Mouse (Mus musculus): ENCODE measurements around the gene Pgghg. TPM values are rescaled to one million over a fixed set of nuclear protein-coding genes. Genes with fewer than 3 reads are reported as not detected.
"Not testable (repeated sequence)": the region's sequence is repeated elsewhere in the genome, so short reads cannot be mapped to it uniquely, and the experiment has no call there.

Pgghg gene
- polyA plus RNA-seq, 1 experiment = 8.0 TPM

DNA sequence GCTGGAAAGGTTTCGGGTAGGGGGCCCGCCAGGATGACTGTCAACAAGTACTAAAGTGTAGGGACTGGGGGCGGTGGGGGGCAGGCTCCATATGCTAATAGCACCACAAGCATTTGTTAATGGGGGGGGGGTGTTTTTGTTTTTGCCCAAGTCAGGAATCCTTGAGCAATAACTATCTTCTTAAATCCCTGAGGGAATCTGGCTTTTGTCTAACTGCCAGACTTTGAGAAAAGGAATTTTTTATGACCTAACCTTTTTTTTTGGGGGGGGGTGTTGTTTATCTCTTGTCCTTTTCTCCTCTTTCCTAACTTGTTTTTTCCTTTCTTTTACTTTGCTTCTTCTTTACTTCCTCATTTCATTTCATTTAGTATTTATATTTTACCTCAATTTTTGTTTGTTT lies 34.3 kb downstream of the Pgghg start:
- no peak for TF ChIP-seq POLR2A (IDR thresholded peaks at IDR 0.05; ENCODE audit: extremely low read depth, insufficient read depth, low read length)
- TF ChIP-seq CTCF (IDR thresholded peaks at IDR 0.05; ENCODE audit: extremely low read depth, insufficient read depth, low read length) = no peak
- H3K27ac ChIP-seq (ENCODE audit: insufficient read depth, low read length) = no peak overlapping the region
- H3K4me3 ChIP-seq (ENCODE audit: insufficient read depth, low read length) = no peak overlapping the region
- no peaks in the 10 kb centered on the region for H3K4me1 ChIP-seq (ENCODE audit: control insufficient read depth, insufficient read depth, low read length)

DNA sequence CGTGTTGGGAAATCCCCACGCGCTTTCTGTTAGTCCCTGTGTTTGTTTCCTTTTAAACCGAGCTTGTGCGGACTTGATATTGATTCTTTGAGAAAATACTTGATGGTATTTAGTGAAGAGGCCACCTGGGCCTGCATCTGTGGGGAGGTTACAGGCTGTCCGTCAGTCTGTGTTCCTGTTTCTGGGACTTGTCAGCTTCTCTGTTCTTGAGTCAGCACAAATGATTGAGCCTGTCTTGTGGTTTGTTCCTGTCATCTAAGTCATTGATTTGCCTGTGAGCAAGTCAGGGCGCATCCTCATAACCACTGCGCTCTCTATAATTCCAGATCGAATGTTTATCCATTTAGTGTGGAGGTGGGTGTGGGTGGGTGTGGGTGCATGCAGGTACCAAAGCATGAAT lies 35.5 kb downstream of the Pgghg start:
- not testable (repeated sequence) for H3K4me3 ChIP-seq (ENCODE audit: insufficient read depth, low read length); H3K27ac ChIP-seq (ENCODE audit: insufficient read depth, low read length); H3K4me1 ChIP-seq (ENCODE audit: control insufficient read depth, insufficient read depth, low read length)

DNA sequence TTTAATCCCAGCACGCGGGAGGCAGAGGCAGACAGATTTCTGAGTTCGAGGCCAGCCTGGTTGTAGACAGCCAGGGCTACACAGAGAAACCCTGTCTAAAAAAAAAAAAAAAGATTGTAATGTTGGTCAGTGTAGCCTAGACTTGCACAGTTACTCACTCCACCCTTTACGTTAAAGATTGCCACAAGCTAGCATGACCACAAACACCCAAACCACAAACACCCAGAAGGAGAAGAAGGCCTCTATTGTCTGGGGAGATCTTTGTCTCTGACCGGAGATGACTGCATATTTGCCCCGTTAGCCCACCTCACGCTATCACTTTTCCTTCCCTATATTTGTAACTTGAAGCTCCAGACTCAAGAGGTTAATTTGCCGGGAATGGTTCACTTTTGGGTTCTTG lies 40.5 kb downstream of the Pgghg start:
- Histone ChIP-seq H3K27ac (ENCODE audit: insufficient read depth, low read length) (no peak overlapping the region), H3K4me1 (ENCODE audit: control insufficient read depth, insufficient read depth, low read length) (no peaks in the 10 kb centered on the region), H3K4me3 (ENCODE audit: insufficient read depth, low read length) (no peak overlapping the region)
- TF ChIP-seq CTCF (IDR thresholded peaks at IDR 0.05; ENCODE audit: extremely low read depth, insufficient read depth, low read length) (no peak), POLR2A (IDR thresholded peaks at IDR 0.05; ENCODE audit: extremely low read depth, insufficient read depth, low read length) (no peak)

DNA sequence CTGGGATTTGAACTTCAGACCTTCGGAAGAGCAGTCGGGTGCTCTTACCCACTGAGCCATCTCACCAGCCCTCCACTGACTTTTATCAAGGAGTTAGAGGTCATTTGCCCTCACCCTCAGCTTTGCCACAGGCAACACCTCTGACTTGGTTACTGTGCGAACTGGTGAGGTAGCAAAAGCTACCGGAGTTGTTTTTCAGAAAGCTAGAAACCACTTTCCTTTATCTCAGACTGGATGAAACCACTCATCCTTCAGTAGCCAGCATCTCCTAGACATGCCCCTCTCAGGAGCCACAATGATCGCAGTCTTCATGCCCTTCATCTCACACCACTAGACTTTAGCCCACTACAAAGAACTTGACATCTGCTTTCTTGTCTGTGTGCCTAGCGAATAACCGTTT lies 41.8 kb downstream of the Pgghg start:
- TF ChIP-seq CTCF (IDR thresholded peaks at IDR 0.05; ENCODE audit: extremely low read depth, insufficient read depth, low read length) (no peak), POLR2A (IDR thresholded peaks at IDR 0.05; ENCODE audit: extremely low read depth, insufficient read depth, low read length) (no peak)
- no peaks in the 10 kb centered on the region for H3K4me1 ChIP-seq (ENCODE audit: control insufficient read depth, insufficient read depth, low read length)
- H3K4me3 ChIP-seq (ENCODE audit: insufficient read depth, low read length) = no peak overlapping the region

DNA sequence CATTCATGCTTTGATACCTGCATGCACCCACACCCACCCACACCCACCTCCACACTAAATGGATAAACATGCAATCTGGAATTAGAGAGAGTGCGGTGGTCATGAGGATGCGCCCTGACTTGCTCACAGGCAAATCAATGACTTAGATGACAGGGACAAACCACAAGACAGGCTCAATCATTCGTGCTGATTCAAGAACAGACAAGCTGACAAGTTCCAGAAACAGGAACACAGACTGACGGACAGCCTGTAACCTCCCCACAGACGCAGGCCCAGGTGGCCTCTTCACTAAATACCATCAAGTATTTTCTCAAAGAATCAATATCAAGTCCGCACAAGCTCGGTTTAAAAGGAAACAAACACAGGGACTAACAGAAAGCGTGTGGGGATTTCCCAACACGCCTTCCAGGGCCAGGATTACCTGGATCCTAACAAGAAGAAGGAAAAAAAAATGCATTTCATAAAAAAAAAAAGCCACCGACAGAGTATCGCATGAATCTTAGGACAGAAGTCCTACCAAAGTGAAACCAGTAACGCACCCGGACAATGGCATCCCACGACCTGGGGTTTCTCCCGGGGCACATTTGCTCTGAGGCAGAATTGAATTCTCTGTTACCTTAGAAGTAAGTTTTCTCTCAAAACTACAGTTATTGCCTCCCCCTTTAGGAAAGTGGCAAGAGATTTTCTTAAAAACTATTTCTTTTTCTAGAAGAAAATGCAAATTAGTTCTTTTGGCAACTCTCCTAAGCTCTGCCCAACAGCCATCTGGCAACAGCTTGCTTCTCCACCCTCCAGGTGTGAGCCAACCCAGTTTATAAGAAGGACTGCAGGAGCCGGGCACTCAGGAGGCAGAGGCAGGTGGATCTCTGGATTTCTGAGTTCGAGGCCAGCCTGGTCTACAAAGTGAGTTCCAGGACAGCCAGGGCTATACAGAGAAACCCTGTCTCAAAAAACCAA lies 46.3 kb downstream of the Pgghg start:
- TF ChIP-seq POLR2A (IDR thresholded peaks at IDR 0.05; ENCODE audit: extremely low read depth, insufficient read depth, low read length) (no peak), CTCF (IDR thresholded peaks at IDR 0.05; ENCODE audit: extremely low read depth, insufficient read depth, low read length) (no peak)
- H3K4me1 ChIP-seq (ENCODE audit: control insufficient read depth, insufficient read depth, low read length) = no peaks in the 10 kb centered on the region
- H3K4me3 ChIP-seq (ENCODE audit: insufficient read depth, low read length) = no peak overlapping the region
- no peak overlapping the region for H3K27ac ChIP-seq (ENCODE audit: insufficient read depth, low read length)

More for the DNA sequence above, 41.8 kb downstream of the Pgghg start:
- H3K27ac ChIP-seq (ENCODE audit: insufficient read depth, low read length) = no peak overlapping the region

DNA sequence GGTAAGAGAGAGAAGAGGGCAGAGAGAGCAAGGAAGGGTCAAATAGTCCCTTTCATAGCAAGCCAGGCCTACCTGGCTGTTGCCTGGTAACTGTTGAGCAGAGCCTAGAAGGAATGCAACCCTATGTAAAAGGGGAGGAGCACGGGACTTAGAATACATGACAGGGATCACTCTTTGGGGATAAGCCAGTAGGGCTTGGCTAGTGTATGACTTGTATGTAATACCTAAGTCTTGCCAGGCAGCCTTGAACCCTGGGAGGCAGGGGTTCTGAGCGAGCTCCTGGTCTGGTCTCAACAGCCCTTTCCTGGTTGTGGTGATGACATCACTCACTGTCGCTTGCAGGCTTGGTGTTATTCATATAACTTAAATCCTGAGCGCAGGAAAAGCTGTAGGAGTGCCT lies 47.8 kb downstream of the Pgghg start:
- H3K4me3 ChIP-seq (ENCODE audit: insufficient read depth, low read length) = no peak overlapping the region

DNA sequence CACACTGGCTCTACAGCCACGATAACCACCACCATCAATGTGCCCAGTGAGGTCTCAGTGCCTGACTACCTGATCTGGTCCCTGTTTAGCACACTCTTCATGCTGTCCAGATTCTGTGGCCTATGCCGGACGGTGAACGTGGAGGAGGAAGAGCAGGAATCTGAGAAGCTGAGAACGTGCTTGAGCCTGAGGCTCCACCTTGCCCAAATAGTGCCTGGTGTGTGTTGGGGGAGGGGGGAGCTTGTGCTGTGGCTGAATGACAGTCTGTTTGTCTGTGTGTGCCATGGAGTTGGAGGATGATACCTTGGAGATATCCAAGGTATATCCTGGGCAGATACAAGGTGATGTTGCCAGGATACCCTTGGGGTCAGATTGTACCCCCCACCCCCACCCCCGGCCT lies 49.0 kb downstream of the Pgghg start:
- TF ChIP-seq CTCF (IDR thresholded peaks at IDR 0.05; ENCODE audit: extremely low read depth, insufficient read depth, low read length) (no peak), POLR2A (IDR thresholded peaks at IDR 0.05; ENCODE audit: extremely low read depth, insufficient read depth, low read length) (no peak)
- H3K27ac ChIP-seq (ENCODE audit: insufficient read depth, low read length) = no peak overlapping the region
- H3K4me3 ChIP-seq (ENCODE audit: insufficient read depth, low read length) = no peak overlapping the region

More for the DNA sequence above, 47.8 kb downstream of the Pgghg start:
- Histone ChIP-seq H3K27ac (ENCODE audit: insufficient read depth, low read length) (no peak overlapping the region), H3K4me1 (ENCODE audit: control insufficient read depth, insufficient read depth, low read length) (no peaks in the 10 kb centered on the region)
- TF ChIP-seq POLR2A (IDR thresholded peaks at IDR 0.05; ENCODE audit: extremely low read depth, insufficient read depth, low read length) (no peak), CTCF (IDR thresholded peaks at IDR 0.05; ENCODE audit: extremely low read depth, insufficient read depth, low read length) (no peak)

DNA sequence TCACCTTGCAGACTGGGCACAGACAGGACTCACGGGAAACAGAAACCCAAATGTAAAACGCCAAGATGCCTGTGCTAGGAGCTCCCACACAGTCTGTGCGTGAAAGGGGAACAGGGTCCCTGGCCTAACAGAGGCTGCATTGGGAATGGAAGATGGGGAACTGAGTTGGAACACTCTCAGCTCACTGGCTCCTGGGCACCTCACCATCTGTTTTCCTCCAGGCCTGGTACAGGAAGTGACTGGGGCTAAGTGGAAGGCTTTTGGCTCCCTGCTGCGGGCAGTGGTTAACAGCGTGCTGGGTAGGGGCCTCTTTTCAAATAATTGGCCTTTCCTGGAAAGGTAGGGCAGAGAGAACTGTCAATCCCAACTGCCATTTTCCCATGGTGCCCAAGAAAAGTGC lies 49.4 kb downstream of the Pgghg start:
- H3K27ac ChIP-seq (ENCODE audit: insufficient read depth, low read length) = no peak overlapping the region
- no peak overlapping the region for H3K4me3 ChIP-seq (ENCODE audit: insufficient read depth, low read length)
- no peaks in the 10 kb centered on the region for H3K4me1 ChIP-seq (ENCODE audit: control insufficient read depth, insufficient read depth, low read length)
- TF ChIP-seq CTCF (IDR thresholded peaks at IDR 0.05; ENCODE audit: extremely low read depth, insufficient read depth, low read length) = no peak
- no peak for TF ChIP-seq POLR2A (IDR thresholded peaks at IDR 0.05; ENCODE audit: extremely low read depth, insufficient read depth, low read length)

More for the DNA sequence above, 49.0 kb downstream of the Pgghg start:
- H3K4me1 ChIP-seq (ENCODE audit: control insufficient read depth, insufficient read depth, low read length) = no peaks in the 10 kb centered on the region

DNA sequence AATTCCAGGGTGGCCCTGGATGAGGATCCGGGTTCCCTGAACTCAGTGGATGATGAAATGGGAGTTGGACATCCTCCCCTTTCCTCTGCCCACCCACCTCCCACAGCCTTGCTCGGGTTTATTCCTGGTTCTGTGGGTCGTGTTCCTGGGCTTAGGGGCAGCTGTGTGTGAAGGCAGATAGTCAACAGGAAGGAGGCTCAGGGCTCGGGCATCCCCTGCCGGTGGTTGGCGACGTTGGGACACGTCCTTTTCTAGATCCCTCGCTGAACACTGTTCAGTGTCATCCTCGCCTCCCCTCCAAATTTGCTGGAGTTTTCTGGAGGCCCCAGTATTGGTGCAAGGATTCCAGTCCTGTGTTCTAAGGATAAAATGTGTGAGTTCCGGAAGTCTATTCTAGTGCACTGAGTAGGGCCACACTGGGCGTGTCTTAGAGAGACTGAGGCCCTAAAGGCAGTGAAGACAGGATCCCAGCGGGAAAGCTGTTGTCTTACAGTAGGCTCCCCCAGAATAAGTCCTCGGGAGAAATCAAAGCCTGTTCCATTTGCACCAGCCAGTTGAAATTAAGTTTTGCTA lies 50.0 kb downstream of the Pgghg start:
- no peak for TF ChIP-seq POLR2A (IDR thresholded peaks at IDR 0.05; ENCODE audit: extremely low read depth, insufficient read depth, low read length)
- no peak for TF ChIP-seq CTCF (IDR thresholded peaks at IDR 0.05; ENCODE audit: extremely low read depth, insufficient read depth, low read length)
- Histone ChIP-seq H3K27ac (ENCODE audit: insufficient read depth, low read length) (no peak overlapping the region), H3K4me1 (ENCODE audit: control insufficient read depth, insufficient read depth, low read length) (no peaks in the 10 kb centered on the region), H3K4me3 (ENCODE audit: insufficient read depth, low read length) (no peak overlapping the region)

Other genes starting within 250 kb of the Pgghg start
- not detected in 2 replicates for gene Olfr541, start 244.1 kb upstream of the Pgghg start, polyA plus RNA-seq (2012; rRNA removed)
- 0.15 and 0.23 TPM in 2 replicates for gene Cyp2e1, start 177.7 kb upstream of the Pgghg start, polyA plus RNA-seq (2012; rRNA removed)
- 0.74 and 1.0 TPM in 2 replicates for gene Syce1, start 153.5 kb upstream of the Pgghg start, polyA plus RNA-seq (2012; rRNA removed)
- gene Zfp941, start 119.2 kb upstream of the Pgghg start, polyA plus RNA-seq (2012; rRNA removed) = 17.5 and 21.4 TPM in 2 replicates
- 3.4 and 4.1 TPM in 2 replicates for gene Urah, start 106.4 kb upstream of the Pgghg start, polyA plus RNA-seq (2012; rRNA removed)
- not detected in 2 replicates for gene Scgb1c1, start 95.8 kb upstream of the Pgghg start, polyA plus RNA-seq (2012; rRNA removed)
- gene Odf3, start 93.6 kb upstream of the Pgghg start, polyA plus RNA-seq (2012; rRNA removed) = 0.32 and 0.46 TPM in 2 replicates
- 0.19 and 0.46 TPM in 2 replicates for gene Gm45785, start 85.1 kb upstream of the Pgghg start, polyA plus RNA-seq (2012; rRNA removed)
- gene Ric8a, start 84.4 kb upstream of the Pgghg start, polyA plus RNA-seq (2012; rRNA removed) = 79.5 and 89.3 TPM in 2 replicates
- gene Bet1l, start 83.8 kb upstream of the Pgghg start, polyA plus RNA-seq (2012; rRNA removed) = 34.3 and 38.3 TPM in 2 replicates
- gene Psmd13, start 59.4 kb upstream of the Pgghg start, polyA plus RNA-seq (2012; rRNA removed) = 96.6 and 103 TPM in 2 replicates
- 153 and 158 TPM in 2 replicates for gene Sirt3, start 59.1 kb upstream of the Pgghg start, polyA plus RNA-seq (2012; rRNA removed)
- 1.2 and 1.3 TPM in 2 replicates for gene Cox8b, start 40.9 kb upstream of the Pgghg start, polyA plus RNA-seq (2012; rRNA removed)
- gene Nlrp6, start 20.5 kb upstream of the Pgghg start, polyA plus RNA-seq (2012; rRNA removed) = 0.44 and 0.54 TPM in 2 replicates
- 0.15 TPM in 1 of 2 replicates, not detected in the other for gene Ifitm5, start 8.9 kb downstream of the Pgghg start, polyA plus RNA-seq (2012; rRNA removed)
- gene Gm45717, start 14.5 kb downstream of the Pgghg start, polyA plus RNA-seq (2012; rRNA removed) = not detected in 2 replicates
- gene Ifitm2, start 14.6 kb downstream of the Pgghg start, polyA plus RNA-seq (2012; rRNA removed) = 47.7 and 48.0 TPM in 2 replicates
- gene Ifitm1, start 25.8 kb downstream of the Pgghg start, polyA plus RNA-seq (2012; rRNA removed) = 22.0 and 28.5 TPM in 2 replicates
- 50.4 and 59.6 TPM in 2 replicates for gene Ifitm3, start 69.4 kb downstream of the Pgghg start, polyA plus RNA-seq (2012; rRNA removed)
- 0.74 and 1.3 TPM in 2 replicates for gene Ifitm6, start 76.5 kb downstream of the Pgghg start, polyA plus RNA-seq (2012; rRNA removed)
- gene Gm17387, start 87.7 kb downstream of the Pgghg start, polyA plus RNA-seq (2012; rRNA removed) = not detected in 2 replicates
- 109 and 125 TPM in 2 replicates for gene B4galnt4, start 119.7 kb downstream of the Pgghg start, polyA plus RNA-seq (2012; rRNA removed)
- gene Pkp3, start 136.8 kb downstream of the Pgghg start, polyA plus RNA-seq (2012; rRNA removed) = 0.06 and 0.15 TPM in 2 replicates
- 4.0 and 4.3 TPM in 2 replicates for gene Sigirr, start 159.2 kb downstream of the Pgghg start, polyA plus RNA-seq (2012; rRNA removed)
- gene Ano9, start 176.4 kb downstream of the Pgghg start, polyA plus RNA-seq (2012; rRNA removed) = 0.08 TPM in 1 of 2 replicates, not detected in the other
- 57.6 and 58.9 TPM in 2 replicates for gene Ptdss2, start 181.0 kb downstream of the Pgghg start, polyA plus RNA-seq (2012; rRNA removed)
- 38.6 and 38.8 TPM in 2 replicates for gene Rnh1, start 231.5 kb downstream of the Pgghg start, polyA plus RNA-seq (2012; rRNA removed)